Mouse (Mus musculus): ENCODE results near the gene Rad54l2.

DNA sequence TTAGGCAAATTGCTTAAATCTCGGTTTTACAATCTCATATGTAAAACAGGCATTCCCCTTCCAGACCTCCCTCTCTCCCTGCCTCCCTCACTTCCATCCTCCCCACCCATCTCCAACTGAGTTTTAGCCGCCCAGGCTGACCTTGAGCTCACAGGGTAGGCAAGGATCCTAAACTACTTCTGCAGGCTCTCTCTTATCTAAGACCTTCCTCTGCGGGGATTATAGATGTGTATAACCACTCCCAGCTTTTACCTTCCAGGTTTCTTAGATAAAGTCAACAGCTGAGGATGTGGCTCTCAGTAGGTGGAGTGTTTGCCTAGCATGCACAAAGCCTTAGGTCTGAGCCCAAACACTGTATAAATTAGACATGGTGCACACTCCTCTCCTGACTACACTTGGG, 18.8 kb downstream of the Rad54l2 start:
- TF ChIP-seq CTCF (IDR thresholded peaks at IDR 0.05; ENCODE audit: control insufficient read depth, insufficient read depth, insufficient read length) (no peak), USF1 (IDR thresholded peaks at IDR 0.05; ENCODE audit: low read depth) (no peak), MYOD1 (IDR thresholded peaks at IDR 0.05; ENCODE audit: control insufficient read depth, insufficient read length, low read depth) (no peak), MYOG (IDR thresholded peaks at IDR 0.05; ENCODE audit: control insufficient read depth, extremely low read depth, insufficient read length) (no peak), CEBPB (IDR thresholded peaks at IDR 0.05; ENCODE audit: low read depth) (no peak)
